Mouse (Mus musculus): Measurements from ENCODE around the gene Tor4a. TPM values are rescaled to one million over a fixed set of nuclear protein-coding genes. Genes with fewer than 3 reads are reported as not detected.
A peak's percentile ranks its signal among the peaks of the same experiment; 100 is the strongest.

Gene Tor4a
- polyA plus RNA-seq, 1 experiment from 2014 or later, result 6.2 TPM

DNA sequence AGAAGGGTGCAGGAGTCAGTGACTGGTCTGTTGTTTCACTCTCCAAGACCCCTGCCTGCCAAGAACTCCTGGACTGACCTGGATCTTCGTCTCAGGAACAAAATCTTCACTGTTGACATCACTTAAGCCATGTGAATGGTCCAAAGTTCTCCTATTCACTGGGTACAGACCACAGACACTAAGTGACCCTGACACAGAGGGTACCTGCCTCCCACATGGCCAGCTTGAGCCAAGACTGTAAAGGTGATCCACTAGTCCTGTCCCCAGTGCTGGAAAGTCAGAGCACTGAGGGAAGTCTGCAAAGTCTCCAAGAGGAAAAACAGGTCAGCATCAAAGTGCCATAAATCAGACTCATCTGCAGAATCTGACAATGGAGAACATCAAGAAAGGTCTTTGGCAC lies 10.9 kb upstream of the Tor4a start:
- no peak overlapping the region for H3K27ac ChIP-seq (replicated peaks)
- H3K36me3 ChIP-seq (replicated peaks), result peaks cover 71% of the 10 kb centered on the region
- ATAC-seq (ENCODE audit: insufficient read depth), result no peak
- no peak overlapping the region for H3K9ac ChIP-seq
- H3K4me1 ChIP-seq (replicated peaks), result peaks cover 27% of the 10 kb centered on the region
- H3K4me2 ChIP-seq, result no peak overlapping the region
- no peaks in the 10 kb centered on the region for H3K9me3 ChIP-seq (replicated peaks)
- no peaks in the 10 kb centered on the region for H3K27me3 ChIP-seq
- WGBS (ENCODE audit: insufficient replicate concordance), result 71% methylated on average over 1 of the region's 1 CpGs
- no peak overlapping the region for H3K4me3 ChIP-seq (replicated peaks)

DNA sequence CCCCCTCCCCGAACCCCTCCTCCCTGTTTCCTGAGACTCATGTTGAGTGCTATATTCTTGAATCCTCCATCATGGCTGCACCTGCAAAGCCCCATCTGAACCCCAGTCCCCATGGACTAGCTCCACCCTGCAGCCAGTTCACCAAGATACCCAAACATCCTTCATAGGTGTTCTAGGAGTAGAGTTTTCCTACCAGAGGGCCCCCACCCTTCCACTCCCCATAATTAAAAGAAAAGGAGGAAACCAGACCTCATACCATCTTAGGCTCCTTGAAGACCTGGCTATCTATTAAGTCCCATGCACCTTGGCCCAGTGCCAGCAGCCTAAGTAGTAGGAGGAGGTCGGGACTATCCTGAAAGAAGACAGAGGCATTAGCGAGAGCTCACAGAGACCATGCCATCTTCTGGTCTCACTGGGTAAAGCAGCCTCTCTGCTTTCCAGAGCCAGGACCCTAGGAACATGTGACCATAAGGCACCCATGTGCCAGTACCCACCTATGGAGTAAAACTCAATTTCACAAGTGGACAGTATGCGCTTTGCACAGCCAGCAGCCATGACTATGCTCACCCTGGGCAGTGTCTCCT lies 7.0 kb upstream of the Tor4a start:
- Histone ChIP-seq H3K4me1 (replicated peaks) (peaks cover 2% of the 10 kb centered on the region; the same call in 1 of the 2 replicates), H3K27me3 (no peaks in the 10 kb centered on the region), H3K36me3 (replicated peaks) (peaks cover 97% of the 10 kb centered on the region), H3K4me3 (replicated peaks) (no peak overlapping the region), H3K9ac (no peak overlapping the region), H3K27ac (replicated peaks) (no peak overlapping the region), H3K9me3 (replicated peaks) (no peaks in the 10 kb centered on the region), H3K4me2 (no peak overlapping the region)
- 0 out of 2 replicates have a peak, but pooled peaks have one; percentile 27 for ATAC-seq (ENCODE audit: insufficient read depth)
- 52% methylated on average over 4 of the region's 4 CpGs for WGBS (ENCODE audit: insufficient replicate concordance)

DNA sequence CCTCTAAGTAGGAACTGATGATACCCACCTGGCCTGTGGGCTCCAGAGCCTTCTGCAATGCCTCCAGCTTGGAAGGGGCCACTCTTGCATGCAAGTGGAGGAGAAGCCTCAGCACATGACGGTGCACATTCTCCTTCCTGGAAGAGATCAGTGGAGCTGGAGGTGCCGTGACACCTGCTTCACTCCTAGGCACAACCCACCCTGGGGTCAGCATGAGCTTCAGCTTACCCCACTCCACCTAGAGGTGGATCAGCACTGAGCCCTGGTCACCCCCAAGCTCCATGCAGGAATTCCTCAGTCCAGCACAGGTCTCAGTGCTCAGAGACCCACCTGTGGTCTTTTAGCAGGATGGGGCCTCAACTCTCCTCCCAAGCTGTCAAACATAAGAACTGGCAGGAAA lies 3.9 kb upstream of the Tor4a start:
- Histone ChIP-seq H3K9ac (no peak overlapping the region), H3K9me3 (replicated peaks) (no peaks in the 10 kb centered on the region), H3K36me3 (replicated peaks) (peaks cover 68% of the 10 kb centered on the region), H3K4me2 (no peak overlapping the region), H3K27me3 (no peaks in the 10 kb centered on the region), H3K27ac (replicated peaks) (no peak overlapping the region), H3K4me3 (replicated peaks) (no peak overlapping the region), H3K4me1 (replicated peaks) (peaks cover 25% of the 10 kb centered on the region)
- no peak for ATAC-seq (ENCODE audit: insufficient read depth)
- WGBS (ENCODE audit: insufficient replicate concordance), result 80% methylated on average over 2 of the region's 2 CpGs

DNA sequence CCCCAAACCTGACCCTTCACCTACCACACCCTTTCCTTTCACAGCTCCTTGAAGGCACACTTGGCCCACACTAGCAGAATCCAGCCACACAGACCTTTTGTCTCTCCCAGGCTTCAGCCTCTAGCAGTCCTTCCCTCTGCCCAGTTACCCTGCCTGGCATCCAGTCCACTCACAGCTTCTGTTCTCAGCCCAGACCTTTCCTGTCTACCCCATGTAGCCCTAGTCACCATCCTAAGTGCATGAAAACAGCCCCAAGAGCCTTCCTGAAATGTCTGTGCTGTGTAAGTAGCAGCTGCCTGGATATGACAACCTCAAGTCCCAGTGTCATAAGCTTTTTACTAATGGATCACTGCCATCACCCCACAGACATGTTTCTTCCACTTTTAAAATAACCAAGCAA lies 1.3 kb upstream of the Tor4a start:
- H3K27ac ChIP-seq (replicated peaks), result peak overlapping the region; percentile 77
- no peak overlapping the region for H3K4me2 ChIP-seq
- H3K27me3 ChIP-seq, result peaks cover 6% of the 10 kb centered on the region; the same call in 1 of the 2 replicates
- ATAC-seq (ENCODE audit: insufficient read depth), result no peak
- H3K9me3 ChIP-seq (replicated peaks), result no peaks in the 10 kb centered on the region
- H3K36me3 ChIP-seq (replicated peaks), result peaks cover 42% of the 10 kb centered on the region
- no peak overlapping the region for H3K9ac ChIP-seq
- no peak overlapping the region for H3K4me3 ChIP-seq (replicated peaks)
- peaks cover 52% of the 10 kb centered on the region for H3K4me1 ChIP-seq (replicated peaks)

DNA sequence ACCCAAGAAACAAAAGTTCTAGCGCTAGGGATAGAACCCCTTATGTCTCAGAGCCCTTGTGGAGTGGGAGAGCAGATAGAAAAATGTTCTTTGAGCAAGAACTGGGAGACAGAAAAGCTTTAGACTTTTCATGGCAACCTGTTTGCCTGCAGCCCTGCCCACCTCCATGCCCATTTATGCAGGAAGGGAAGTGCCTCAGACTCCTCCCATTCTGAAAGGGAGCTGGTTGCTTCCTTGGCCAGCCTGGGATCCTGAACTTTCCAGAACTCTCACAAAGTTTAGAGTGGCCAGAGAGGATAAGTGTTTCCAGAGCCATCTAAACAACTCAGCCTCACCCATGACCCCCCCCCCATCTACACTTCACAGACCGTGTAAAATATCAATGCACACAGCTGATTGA lies 505 bp upstream of the Tor4a start:
- 16% methylated on average over 2 of the region's 2 CpGs for WGBS (ENCODE audit: insufficient replicate concordance)
- H3K36me3 ChIP-seq (replicated peaks), result peaks cover 34% of the 10 kb centered on the region
- peak overlapping the region; percentile 84 for H3K4me2 ChIP-seq
- H3K9ac ChIP-seq, result no peak overlapping the region
- H3K9me3 ChIP-seq (replicated peaks), result no peaks in the 10 kb centered on the region
- H3K4me1 ChIP-seq (replicated peaks), result peaks cover 54% of the 10 kb centered on the region
- peak overlapping the region; percentile 60; the same call in 1 of the 2 replicates for H3K4me3 ChIP-seq (replicated peaks)
- peak overlapping the region; percentile 77 for H3K27ac ChIP-seq (replicated peaks)
- ATAC-seq (ENCODE audit: insufficient read depth), result no peak
- H3K27me3 ChIP-seq, result peaks cover 6% of the 10 kb centered on the region; the same call in 1 of the 2 replicates

DNA sequence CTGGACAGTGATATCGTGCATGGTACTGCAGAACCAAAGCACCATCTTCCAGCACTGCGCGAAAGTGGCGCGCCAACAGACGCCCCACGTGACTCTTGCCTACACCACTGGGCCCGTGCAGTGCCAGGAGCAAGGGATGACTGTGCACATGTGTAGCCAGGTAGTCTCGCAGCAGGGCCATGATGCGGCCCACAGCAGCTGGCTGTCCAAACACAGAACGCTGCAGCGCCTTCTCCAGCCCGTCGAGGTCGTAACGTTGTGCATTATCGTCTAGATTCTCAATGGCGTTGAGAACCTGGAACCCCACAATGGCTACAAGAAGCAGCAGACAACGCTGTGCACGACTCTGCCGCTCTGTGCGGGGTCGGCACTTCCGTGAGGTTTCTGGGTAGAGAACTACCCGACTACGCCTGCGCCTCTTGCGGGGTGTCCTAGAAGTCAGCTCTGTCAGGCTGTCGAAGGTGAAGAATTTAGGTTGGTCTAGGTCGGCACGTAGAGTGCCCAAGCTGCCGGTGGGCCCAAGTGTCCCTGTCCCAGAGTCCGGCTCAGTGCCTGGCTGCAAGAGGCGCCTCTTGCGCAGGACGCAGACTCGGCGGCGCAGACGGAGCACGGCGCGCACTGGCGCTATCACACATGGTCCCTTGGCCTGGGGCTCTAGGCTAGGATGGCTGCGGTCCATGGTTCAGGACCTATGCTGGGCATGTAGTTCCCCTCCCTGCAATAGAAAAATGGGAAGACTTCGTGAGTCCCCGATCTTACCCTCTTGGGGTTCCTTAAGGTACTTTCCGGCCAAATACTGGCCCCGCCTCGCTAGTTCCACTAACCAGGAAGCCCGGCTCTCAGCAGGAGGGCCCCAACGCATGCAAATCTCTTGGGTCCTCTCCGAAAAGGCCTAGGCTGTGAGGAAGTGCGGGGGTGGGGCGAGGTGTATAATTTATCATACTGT lies 1.2 kb downstream of the Tor4a start:
- ATAC-seq (ENCODE audit: insufficient read depth), result peak; percentile 61
- H3K4me3 ChIP-seq (replicated peaks), result peak overlapping the region; percentile 60
- peak overlapping the region; percentile 50 for H3K9ac ChIP-seq
- peak overlapping the region; percentile 77 for H3K27ac ChIP-seq (replicated peaks)
- H3K9me3 ChIP-seq (replicated peaks), result no peaks in the 10 kb centered on the region
- H3K4me1 ChIP-seq (replicated peaks), result peaks cover 57% of the 10 kb centered on the region
- H3K27me3 ChIP-seq, result peaks cover 6% of the 10 kb centered on the region; the same call in 1 of the 2 replicates
- H3K4me2 ChIP-seq, result peak overlapping the region; percentile 84
- 5% methylated on average over 55 of the region's 55 CpGs for WGBS (ENCODE audit: insufficient replicate concordance)
- H3K36me3 ChIP-seq (replicated peaks), result peaks cover 17% of the 10 kb centered on the region

DNA sequence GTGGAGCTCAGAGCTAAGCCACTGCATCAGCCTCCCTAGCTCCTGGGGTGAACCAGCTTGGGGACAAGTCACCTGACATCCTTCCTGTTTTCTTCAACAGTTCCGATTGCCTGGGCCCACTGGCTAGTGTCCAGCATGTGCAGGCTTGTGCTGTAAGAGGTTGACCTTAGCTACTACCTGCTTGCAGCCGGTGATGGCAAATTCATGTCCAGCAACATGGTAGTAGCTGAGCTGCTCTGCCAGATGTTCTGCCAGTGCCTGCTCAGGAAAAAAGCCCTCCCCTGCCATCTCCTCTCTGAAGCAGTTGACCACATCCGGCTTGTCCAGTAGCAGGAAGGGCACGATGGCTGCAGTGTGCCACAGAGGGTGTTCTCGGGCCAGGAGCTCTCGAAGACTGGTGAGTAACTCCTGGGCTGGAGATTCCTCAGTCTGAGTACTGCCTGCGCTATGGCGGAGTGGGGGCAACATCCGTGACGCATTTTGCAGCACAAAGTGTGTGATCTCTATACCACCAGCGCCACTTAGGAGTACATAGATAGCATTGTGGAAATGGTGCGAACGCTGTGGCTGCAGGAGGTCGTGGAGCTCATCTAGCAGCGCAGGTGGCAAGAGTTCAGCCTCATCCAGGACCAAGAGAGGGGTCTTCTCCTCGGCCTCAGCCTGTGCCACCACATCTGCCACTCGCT lies 2.1 kb downstream of the Tor4a start:
- Histone ChIP-seq H3K36me3 (replicated peaks) (peaks cover 8% of the 10 kb centered on the region), H3K27me3 (peaks cover 6% of the 10 kb centered on the region; the same call in 1 of the 2 replicates), H3K4me2 (peak overlapping the region; percentile 84), H3K4me1 (replicated peaks) (peaks cover 57% of the 10 kb centered on the region), H3K9me3 (replicated peaks) (no peaks in the 10 kb centered on the region), H3K27ac (replicated peaks) (peak overlapping the region; percentile 77), H3K4me3 (replicated peaks) (peak overlapping the region; percentile 60), H3K9ac (peak overlapping the region; percentile 50)
- ATAC-seq (ENCODE audit: insufficient read depth), result no peak
- WGBS (ENCODE audit: insufficient replicate concordance), result 28% methylated on average over 17 of the region's 17 CpGs

DNA sequence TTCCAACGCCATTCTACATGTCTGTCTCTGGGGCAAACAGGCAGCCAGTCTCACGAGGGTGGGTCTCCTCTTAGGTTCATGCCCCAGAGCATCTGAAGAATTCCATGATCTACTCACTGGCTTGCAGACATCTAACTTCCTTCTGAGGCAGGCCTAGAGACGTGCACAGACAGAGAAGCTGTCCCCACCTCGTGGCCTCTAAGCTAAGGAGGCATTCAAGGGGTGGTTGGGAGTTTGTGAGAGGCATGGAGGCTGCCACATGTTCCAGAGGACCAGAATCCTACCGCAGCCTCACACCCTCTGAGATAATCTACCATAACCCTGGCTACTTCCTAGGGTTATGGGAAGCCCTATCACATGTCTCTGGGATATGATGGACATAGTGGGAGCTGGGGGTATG lies 2.7 kb downstream of the Tor4a start:
- Histone ChIP-seq H3K4me2 (peak overlapping the region; percentile 84), H3K27ac (replicated peaks) (peak overlapping the region; percentile 77; the same call in 1 of the 2 replicates), H3K36me3 (replicated peaks) (0 out of 2 replicates have a peak, but pooled peaks cover 2% of the 10 kb centered on the region), H3K27me3 (peaks cover 6% of the 10 kb centered on the region; the same call in 1 of the 2 replicates), H3K4me1 (replicated peaks) (peaks cover 57% of the 10 kb centered on the region), H3K9ac (no peak overlapping the region; the same call in 1 of the 2 replicates), H3K9me3 (replicated peaks) (no peaks in the 10 kb centered on the region), H3K4me3 (replicated peaks) (no peak overlapping the region)
- WGBS (ENCODE audit: insufficient replicate concordance), result 18% methylated on average over 5 of the region's 5 CpGs
- no peak for ATAC-seq (ENCODE audit: insufficient read depth)

DNA sequence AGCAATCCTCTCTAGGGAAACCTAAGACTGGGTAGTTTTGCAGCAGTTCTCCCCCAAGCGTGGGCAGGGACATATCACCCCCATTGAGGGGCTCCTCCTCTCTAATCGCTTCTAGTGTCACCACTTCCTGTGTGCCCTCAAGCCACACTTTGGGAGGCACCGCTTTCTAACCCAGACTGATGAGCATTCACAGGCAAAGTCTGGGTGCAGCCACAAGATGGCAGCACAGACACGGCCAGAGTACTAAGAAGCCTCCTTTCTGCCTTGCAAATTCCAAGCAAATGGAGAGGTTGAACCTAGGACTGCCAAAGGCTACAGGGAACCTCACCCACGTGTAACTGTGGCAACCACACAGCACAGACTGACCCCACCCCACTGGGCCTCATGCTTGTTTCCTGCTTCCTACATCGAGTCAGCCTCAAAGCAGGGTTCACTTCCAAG lies 3.3 kb downstream of the Tor4a start:
- H3K27ac ChIP-seq (replicated peaks), result no peak overlapping the region
- H3K4me1 ChIP-seq (replicated peaks), result peaks cover 57% of the 10 kb centered on the region
- H3K9me3 ChIP-seq (replicated peaks), result no peaks in the 10 kb centered on the region
- H3K27me3 ChIP-seq, result peaks cover 6% of the 10 kb centered on the region; the same call in 1 of the 2 replicates
- no peaks in the 10 kb centered on the region for H3K36me3 ChIP-seq (replicated peaks)
- H3K9ac ChIP-seq, result no peak overlapping the region; the same call in 1 of the 2 replicates
- no peak overlapping the region for H3K4me3 ChIP-seq (replicated peaks)
- peak overlapping the region; percentile 84 for H3K4me2 ChIP-seq
- 1% methylated on average over 6 of the region's 6 CpGs for WGBS (ENCODE audit: insufficient replicate concordance)
- ATAC-seq (ENCODE audit: insufficient read depth), result peak; percentile 5; the same call in 1 of the 2 replicates

DNA sequence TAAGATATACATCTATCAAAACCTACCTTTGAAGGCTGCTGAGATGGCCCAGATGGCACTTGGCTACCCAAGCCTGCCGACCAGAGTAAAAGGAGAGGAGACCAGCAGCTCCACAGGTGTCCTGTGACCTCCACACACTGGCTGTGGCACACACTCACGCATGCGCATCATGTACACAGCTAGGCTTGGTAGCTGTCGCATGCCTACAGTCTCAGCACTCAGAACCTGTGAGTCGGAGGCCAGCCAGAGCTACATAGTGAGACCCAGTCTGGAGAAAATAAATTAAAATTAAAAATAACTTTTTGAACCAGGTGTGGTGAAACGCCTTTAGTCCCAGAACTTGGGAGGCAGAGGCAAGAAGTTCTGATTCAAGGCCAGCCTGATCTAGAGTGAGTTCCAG lies 8.8 kb downstream of the Tor4a start:
- Histone ChIP-seq H3K4me2 (no peak overlapping the region), H3K27ac (replicated peaks) (no peak overlapping the region), H3K4me1 (replicated peaks) (peaks cover 28% of the 10 kb centered on the region), H3K4me3 (replicated peaks) (no peak overlapping the region), H3K9ac (no peak overlapping the region), H3K27me3 (peaks cover 50% of the 10 kb centered on the region), H3K9me3 (replicated peaks) (no peaks in the 10 kb centered on the region), H3K36me3 (replicated peaks) (no peaks in the 10 kb centered on the region)
- WGBS (ENCODE audit: insufficient replicate concordance), result 74% methylated on average over 6 of the region's 6 CpGs
- no peak for ATAC-seq (ENCODE audit: insufficient read depth)

DNA sequence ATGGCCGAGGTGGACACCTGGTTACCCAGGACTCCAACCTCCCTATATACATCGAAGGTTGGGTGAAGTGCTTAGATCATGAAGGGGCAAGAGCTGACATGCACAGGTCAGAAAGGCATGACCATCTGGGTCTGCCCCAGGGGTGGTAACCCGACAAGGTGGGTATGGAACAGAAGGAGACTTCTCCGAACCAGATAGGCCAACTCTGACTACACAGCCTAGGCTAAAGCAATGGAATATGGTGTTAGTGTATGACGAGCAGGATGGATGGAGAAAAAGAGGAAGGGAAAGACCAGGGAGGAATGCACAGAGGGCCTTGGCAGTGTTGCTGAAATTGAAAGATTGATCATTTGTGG lies 10.1 kb downstream of the Tor4a start:
- Histone ChIP-seq H3K4me2 (peak overlapping the region; percentile 84), H3K36me3 (replicated peaks) (no peaks in the 10 kb centered on the region), H3K27me3 (peaks cover 62% of the 10 kb centered on the region), H3K4me3 (replicated peaks) (peak overlapping the region; percentile 53), H3K9me3 (replicated peaks) (no peaks in the 10 kb centered on the region), H3K9ac (no peak overlapping the region), H3K27ac (replicated peaks) (no peak overlapping the region), H3K4me1 (replicated peaks) (peaks cover 38% of the 10 kb centered on the region)
- 0 out of 2 replicates have a peak, but pooled peaks have one; percentile 12 for ATAC-seq (ENCODE audit: insufficient read depth)
- WGBS (ENCODE audit: insufficient replicate concordance), result 32% methylated on average over 5 of the region's 5 CpGs

All from liver, embryonic 15.5 days (tissue).